In the genomic region with DNA sequence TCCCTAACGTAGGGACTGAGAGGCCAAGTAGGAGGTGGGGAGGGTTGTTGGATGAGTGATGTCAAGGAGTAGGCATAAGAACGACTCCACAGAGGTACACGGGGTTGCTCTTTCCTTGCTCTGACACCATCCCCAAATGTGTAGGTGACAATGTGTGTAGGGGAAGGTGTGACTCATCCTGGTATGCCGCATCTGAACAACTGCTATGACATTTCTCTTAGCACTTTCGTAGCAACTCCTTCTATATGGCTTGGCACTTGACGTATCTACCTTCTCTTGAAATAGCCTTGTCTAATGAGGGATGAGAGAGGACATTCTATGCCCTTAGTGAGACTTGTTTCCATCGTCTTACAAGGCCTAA, we compare ENCODE assay signal across 22 mouse cellular contexts.
"Had no signal": no experiment of that assay in that cellular context is flagged by ENCODE, and none has a peak within 500 bp of the region (broad histone marks: within the 10 kb centered on the region; RNA-seq: fewer than 3 reads in every experiment).

No protein-coding gene starts in this region.

- H3K27ac ChIP-seq: kidney, embryonic 15.5 days; limb, embryonic 12.5 days; limb, embryonic 15.5 days; liver, embryonic 14.5 days; macrophage; midbrain, embryonic 12.5 days; midbrain, embryonic 15.5 days; neural tube, embryonic 13.5 days had no signal

- H3K4me2 ChIP-seq: kidney, embryonic 15.5 days; limb, embryonic 12.5 days; limb, embryonic 15.5 days; liver, embryonic 11.5 days; lung, embryonic 14.5 days; midbrain, embryonic 12.5 days; midbrain, embryonic 15.5 days; neural tube, embryonic 13.5 days had no signal

- DNase-seq: kidney, adult 11 months; kidney, adult 8-10 months; kidney, postnatal 10 days; kidney, postnatal 36 days; layer of hippocampus, postnatal 36 days; liver, postnatal 0 days; lung, embryonic 14.5 days; retina, postnatal 1 day; right cerebral cortex, postnatal 14 days; thymus, adult 2 months; thymus, postnatal 14 days; thymus, postnatal 4 days had no signal

- H3K9ac ChIP-seq: kidney, embryonic 15.5 days; limb, embryonic 12.5 days; limb, embryonic 15.5 days; liver, embryonic 14.5 days; liver, postnatal 0 days; lung, embryonic 14.5 days; midbrain, embryonic 12.5 days; midbrain, embryonic 15.5 days; neural tube, embryonic 13.5 days had no signal

- H3K36me3 ChIP-seq: kidney, embryonic 15.5 days; limb, embryonic 12.5 days; limb, embryonic 15.5 days; midbrain, embryonic 12.5 days; midbrain, embryonic 15.5 days; neural tube, embryonic 13.5 days had no signal

- H3K27me3 ChIP-seq: kidney, embryonic 15.5 days; limb, embryonic 15.5 days; midbrain, embryonic 12.5 days; midbrain, embryonic 15.5 days; neural tube, embryonic 13.5 days had no signal

- ATAC-seq: liver, postnatal 0 days; lung, postnatal 0 days; midbrain, embryonic 15.5 days had no signal

- H3K4me3 ChIP-seq: kidney, embryonic 15.5 days; limb, embryonic 12.5 days; limb, embryonic 15.5 days; midbrain, embryonic 12.5 days; midbrain, embryonic 15.5 days; neural tube, embryonic 13.5 days had no signal

- H3K9me3 ChIP-seq: kidney, embryonic 15.5 days; limb, embryonic 12.5 days; limb, embryonic 15.5 days; midbrain, embryonic 12.5 days; midbrain, embryonic 15.5 days; neural tube, embryonic 13.5 days had no signal
